Mouse (Mus musculus) lung, postnatal 36 days (tissue): ENCODE results near the gene Sdhaf4.

Experiments
- DNase-seq: peaks from one replicate; pipeline ENCODE4 v3.0.0; 2022; ENCODE audit warnings: mixed read lengths

Sdhaf4 gene

GRCm38 (mm10) chr1:23953921-23954320, 51.5 kb downstream of the Sdhaf4 start:
- no peak for DNase-seq

- no peak for DNase-seq
These were observed 56.4 kb downstream of the Sdhaf4 start for GRCm38 (mm10) chr1:23948778-23949699.

GRCm38 (mm10) chr1:23948290-23948689, 57.2 kb downstream of the Sdhaf4 start:
- DNase-seq: no peak
